Mouse (Mus musculus): ENCODE measurements around the gene Creb1.
"Not testable (repeated sequence)": the region's sequence is repeated elsewhere in the genome, so short reads cannot be mapped to it uniquely, and the experiment has no call there.

Creb1 gene

GRCm38 (mm10) chr1:64614801-64615345 lies 82.4 kb downstream of the Creb1 start:
- in situ Hi-C loops (cut with MboI; ENCODE audit: low pct_unique_long_range_greater_than_20kb in 1 of 2, low sequenced_read_pairs in 2 of 2, unreplicated experiment in 1 of 2) = no loop called here

- in situ Hi-C loops (cut with MboI; ENCODE audit: low pct_unique_long_range_greater_than_20kb in 1 of 2, low sequenced_read_pairs in 2 of 2, unreplicated experiment in 1 of 2) = no loop called here
Observed at GRCm38 (mm10) chr1:64615531-64615991, 83.1 kb downstream of the Creb1 start.

DNA sequence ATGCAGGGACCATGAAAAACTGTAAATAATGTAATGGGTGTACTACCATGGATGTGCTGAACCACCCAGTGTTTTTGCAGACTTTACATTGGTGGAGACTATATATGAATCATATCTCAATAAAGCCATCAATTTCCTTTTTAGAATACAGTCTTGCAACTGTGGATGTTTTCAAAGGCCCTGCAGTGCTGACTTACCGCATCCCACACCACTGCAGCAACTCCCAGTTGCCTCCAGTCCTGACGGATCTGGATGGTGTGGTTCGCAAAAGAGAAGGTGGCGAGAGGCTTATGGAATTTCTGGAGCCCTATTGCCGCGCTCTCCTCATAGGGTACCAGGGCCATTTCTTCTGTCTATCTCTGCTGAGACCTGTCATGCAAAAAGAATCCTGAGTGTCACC lies 83.6 kb downstream of the Creb1 start:
- in situ Hi-C loops (cut with MboI; ENCODE audit: low pct_unique_long_range_greater_than_20kb in 1 of 2, low sequenced_read_pairs in 2 of 2, unreplicated experiment in 1 of 2) = no loop called here

DNA sequence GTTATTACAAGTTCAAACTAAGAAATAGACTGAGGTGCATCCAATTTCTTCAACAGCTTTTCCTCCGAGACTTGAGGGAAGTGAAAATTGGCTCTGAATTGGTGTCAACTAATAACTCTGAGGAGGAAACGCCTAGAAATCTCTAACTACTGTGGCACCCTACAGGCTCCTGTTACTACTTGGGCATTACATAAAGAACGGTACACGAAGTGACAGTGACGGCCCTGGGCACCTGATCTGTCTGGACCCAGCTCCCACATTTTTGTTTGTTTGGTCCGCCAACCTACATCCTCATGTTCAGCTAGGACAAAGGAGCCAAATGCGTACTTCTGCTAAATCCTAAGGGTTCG lies 84.1 kb downstream of the Creb1 start:
- in situ Hi-C loops (cut with MboI; ENCODE audit: low pct_unique_long_range_greater_than_20kb in 1 of 2, low sequenced_read_pairs in 2 of 2, unreplicated experiment in 1 of 2) = no loop called here

- in situ Hi-C loops (cut with MboI; ENCODE audit: low pct_unique_long_range_greater_than_20kb in 1 of 2, low sequenced_read_pairs in 2 of 2, unreplicated experiment in 1 of 2) = no loop called here
Observed at GRCm38 (mm10) chr1:64616881-64617714, 84.7 kb downstream of the Creb1 start, which contains the start of gene Mettl21a. Mettl21a (minus strand) TSS chr1:64617242.

GRCm38 (mm10) chr1:64617715-64617984 lies 85.2 kb downstream of the Creb1 start:
- in situ Hi-C loops (cut with MboI; ENCODE audit: low pct_unique_long_range_greater_than_20kb in 1 of 2, low sequenced_read_pairs in 2 of 2, unreplicated experiment in 1 of 2) = no loop called here

GRCm38 (mm10) chr1:64618226-64618625 lies 85.8 kb downstream of the Creb1 start:
- in situ Hi-C loops (cut with MboI; ENCODE audit: low pct_unique_long_range_greater_than_20kb in 1 of 2, low sequenced_read_pairs in 2 of 2, unreplicated experiment in 1 of 2) = no loop called here

DNA sequence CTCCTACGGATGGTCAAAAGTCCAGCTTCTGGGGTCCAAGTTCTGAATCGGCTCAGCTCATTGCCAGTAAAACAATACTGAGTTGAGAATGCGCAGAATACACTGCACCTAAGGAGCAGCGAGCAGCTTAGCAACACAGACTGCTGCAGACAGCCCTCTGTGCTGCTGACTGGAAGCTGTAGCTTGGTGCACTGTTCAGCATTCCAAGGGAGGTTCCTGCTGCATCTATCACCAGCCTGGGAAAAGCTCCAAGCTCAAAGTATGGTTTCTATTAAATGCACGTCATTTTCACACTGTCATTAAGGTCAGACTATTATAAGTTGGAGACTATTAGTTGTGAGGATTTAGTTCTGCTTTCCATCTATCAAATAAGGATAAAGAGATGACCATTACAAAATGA lies 88.7 kb downstream of the Creb1 start:
- in situ Hi-C loops (cut with MboI; ENCODE audit: low pct_unique_long_range_greater_than_20kb in 1 of 2, low sequenced_read_pairs in 2 of 2, unreplicated experiment in 1 of 2) = no loop called here

DNA sequence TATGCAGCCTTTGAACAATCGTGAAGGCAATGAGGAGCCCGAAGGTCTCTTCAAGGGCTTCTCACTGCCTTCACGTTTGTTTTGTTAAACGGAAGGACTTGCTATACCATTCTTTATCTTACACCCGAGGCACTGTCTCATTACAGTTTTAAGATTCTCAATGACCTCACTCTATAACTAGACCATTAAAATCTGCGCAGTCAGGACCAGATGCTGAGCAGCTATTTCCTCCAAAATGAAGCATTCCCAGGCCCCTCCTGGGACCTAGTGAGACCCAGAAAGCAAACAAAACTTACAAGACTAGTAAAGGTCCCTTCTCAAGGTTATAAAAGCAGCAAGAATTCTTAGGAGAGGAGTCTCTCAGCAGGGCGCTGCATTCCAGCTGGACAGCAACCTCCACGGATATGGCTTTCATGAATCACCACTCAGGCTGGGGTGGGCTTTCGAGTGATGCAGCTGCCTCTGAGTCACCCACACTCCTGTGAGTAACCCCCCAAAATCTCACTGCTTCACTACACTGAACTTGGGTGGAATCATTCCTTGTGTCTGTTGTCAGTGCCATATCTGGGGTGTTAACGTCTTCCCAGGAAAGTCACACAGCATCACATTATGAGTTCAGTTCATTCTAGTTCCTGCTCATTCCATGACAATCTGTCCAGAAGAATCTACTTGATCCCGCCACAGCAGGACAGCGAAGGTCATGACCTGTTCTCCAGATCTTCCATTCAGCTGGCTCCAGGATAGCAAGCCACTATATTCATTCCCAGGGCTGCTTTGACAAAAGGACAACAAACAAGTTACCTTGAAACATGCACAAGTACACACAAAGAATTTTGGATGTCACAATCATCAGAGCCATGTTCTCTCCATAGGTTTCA lies 91.4 kb downstream of the Creb1 start:
- in situ Hi-C loops (cut with MboI; ENCODE audit: low pct_unique_long_range_greater_than_20kb in 1 of 2, low sequenced_read_pairs in 2 of 2, unreplicated experiment in 1 of 2) = no loop called here

GRCm38 (mm10) chr1:64625214-64625613 lies 92.8 kb downstream of the Creb1 start:
- in situ Hi-C loops (cut with MboI; ENCODE audit: low pct_unique_long_range_greater_than_20kb in 1 of 2, low sequenced_read_pairs in 2 of 2, unreplicated experiment in 1 of 2) = no loop called here

DNA sequence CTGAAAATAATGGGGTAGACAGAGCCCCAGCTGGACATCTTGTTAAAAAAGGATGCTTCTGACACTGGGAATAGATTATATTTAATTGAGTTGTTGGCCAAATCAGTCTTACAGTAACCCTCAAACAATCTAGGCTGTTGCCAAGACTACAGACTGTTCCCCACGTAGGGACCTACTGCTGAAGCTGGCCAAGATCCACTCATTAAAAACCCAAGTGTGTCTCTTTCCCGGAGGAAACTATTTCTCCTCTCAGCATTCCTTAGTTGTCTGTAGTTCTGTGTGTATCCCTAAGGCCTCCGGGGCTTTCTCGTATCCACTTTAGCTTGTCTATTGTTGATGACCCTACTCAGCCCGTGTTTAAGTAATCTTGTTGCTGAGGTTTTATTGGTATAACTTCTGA lies 99.1 kb downstream of the Creb1 start:
- in situ Hi-C loops (cut with MboI; ENCODE audit: low pct_unique_long_range_greater_than_20kb in 1 of 2, low sequenced_read_pairs in 2 of 2, unreplicated experiment in 1 of 2) = no loop called here

DNA sequence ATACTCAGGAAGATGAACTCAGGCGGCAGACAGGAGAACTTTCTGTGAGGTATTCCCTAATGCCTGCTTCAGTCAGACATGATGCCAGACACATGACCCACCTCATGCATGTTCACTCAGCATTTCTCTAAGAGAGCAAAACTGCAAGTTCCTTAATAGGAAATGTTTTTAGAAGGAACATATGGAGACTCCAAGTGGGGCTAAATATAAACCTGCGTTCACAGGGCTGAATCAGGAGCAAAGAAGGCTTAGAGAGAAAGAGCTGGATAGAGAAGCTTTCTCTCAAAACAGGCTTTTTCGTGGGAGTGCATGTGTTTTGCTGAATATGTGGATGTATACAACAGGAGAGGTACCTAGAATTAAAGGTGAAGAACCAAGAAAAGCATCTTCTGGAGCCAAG lies 100.8 kb downstream of the Creb1 start:
- in situ Hi-C loops (cut with MboI; ENCODE audit: low pct_unique_long_range_greater_than_20kb in 1 of 2, low sequenced_read_pairs in 2 of 2, unreplicated experiment in 1 of 2) = no loop called here

DNA sequence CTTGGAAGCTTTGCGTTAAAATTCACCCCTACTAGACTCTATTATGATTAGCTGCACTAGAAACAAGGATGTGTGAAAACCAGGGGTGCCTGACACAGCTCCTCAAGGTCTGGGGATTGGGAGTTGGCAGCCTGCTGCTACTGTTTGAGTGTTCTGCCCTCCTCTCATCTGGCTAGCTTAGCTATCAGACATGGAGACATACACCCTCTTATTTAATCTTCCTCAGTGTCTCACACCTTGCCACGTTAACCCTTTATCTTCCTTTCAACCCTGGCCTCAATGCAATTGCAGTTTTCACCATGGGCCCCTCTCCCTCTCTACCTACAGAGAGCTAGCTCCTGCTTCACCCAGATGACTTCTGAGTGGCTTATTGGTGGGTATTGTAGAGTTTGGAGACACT lies 103.2 kb downstream of the Creb1 start:
- in situ Hi-C loops (cut with MboI; ENCODE audit: low pct_unique_long_range_greater_than_20kb in 1 of 2, low sequenced_read_pairs in 2 of 2, unreplicated experiment in 1 of 2) = no loop called here

DNA sequence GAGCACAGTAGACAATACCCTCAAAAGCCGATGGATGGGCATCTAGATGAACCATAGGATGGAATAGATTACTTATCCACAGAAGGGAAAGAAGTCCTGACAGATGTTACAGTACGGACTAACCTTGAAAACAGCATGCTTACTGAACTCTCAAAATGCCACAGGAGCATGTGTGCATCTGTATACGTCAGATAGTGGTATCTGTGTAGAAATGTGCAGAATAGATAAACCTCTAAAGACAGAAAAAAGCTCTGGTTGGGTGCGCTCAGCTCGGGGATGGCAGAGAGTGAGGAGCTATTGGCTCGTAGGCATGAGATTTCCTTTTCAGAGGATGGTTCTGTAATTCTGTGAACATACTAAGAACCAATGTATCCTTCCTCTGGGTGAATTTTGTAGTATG lies 106.8 kb downstream of the Creb1 start:
- in situ Hi-C loops (cut with MboI; ENCODE audit: low pct_unique_long_range_greater_than_20kb in 1 of 2, low sequenced_read_pairs in 2 of 2, unreplicated experiment in 1 of 2) = no loop called here

- in situ Hi-C loops (cut with MboI; ENCODE audit: low pct_unique_long_range_greater_than_20kb in 1 of 2, low sequenced_read_pairs in 2 of 2, unreplicated experiment in 1 of 2) = no loop called here
Observed at GRCm38 (mm10) chr1:64641069-64641468, 108.6 kb downstream of the Creb1 start.

DNA sequence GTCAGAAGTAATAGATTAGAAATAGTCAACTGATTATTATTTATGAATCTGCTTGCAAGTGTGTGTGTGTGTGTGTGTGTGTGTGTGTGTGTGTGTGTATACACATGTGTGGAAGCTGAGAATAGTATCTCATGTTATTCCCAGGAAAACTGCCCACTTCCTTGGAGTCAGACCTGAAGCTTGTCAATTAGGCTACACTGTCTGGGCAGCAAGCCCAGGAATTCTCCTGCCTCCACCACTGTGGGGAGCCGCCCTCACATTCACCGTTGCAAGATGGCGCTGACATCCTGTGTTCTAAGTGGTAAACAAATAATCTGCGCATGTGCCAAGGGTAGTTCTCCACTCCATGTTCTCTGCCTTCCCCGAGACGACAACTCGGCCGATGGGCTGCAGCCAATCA lies 110.1 kb downstream of the Creb1 start:
- in situ Hi-C loops (cut with MboI; ENCODE audit: low pct_unique_long_range_greater_than_20kb in 1 of 2, low sequenced_read_pairs in 2 of 2, unreplicated experiment in 1 of 2) = not testable (repeated sequence)

DNA sequence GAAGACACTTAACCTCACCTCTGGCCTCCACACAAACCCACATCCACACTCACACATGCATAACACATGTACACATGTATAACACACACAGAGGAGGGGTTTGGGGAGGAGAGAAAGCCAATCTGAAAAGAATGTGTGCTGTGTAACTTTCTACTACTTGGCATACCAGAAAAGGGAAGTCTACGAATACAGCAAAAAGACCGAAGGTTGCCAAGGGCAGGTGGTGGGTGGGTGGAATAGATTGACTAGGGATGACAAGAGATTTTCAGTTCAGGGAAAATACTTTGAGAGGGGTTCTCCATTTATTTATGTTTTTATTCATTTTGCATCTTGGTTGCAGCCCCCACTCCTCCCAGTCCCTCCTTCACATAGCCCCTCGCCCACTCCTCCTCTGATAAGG lies 112.1 kb downstream of the Creb1 start:
- in situ Hi-C loops (cut with MboI; ENCODE audit: low pct_unique_long_range_greater_than_20kb in 1 of 2, low sequenced_read_pairs in 2 of 2, unreplicated experiment in 1 of 2) = no loop called here

GRCm38 (mm10) chr1:64649362-64650124 lies 117.1 kb downstream of the Creb1 start:
- in situ Hi-C loops (cut with MboI; ENCODE audit: low pct_unique_long_range_greater_than_20kb in 1 of 2, low sequenced_read_pairs in 2 of 2, unreplicated experiment in 1 of 2) = no loop called here

- in situ Hi-C loops (cut with MboI; ENCODE audit: low pct_unique_long_range_greater_than_20kb in 1 of 2, low sequenced_read_pairs in 2 of 2, unreplicated experiment in 1 of 2) = no loop called here
Observed at GRCm38 (mm10) chr1:64653701-64654100, 121.3 kb downstream of the Creb1 start.

All from mouse embryonic stem cell (cell line).